In genomic region chr16:15084147-15084752, GRCm38 (mm10) we compare ENCODE assay signal across 8 mouse cellular contexts.
DNase-seq lines count a peak whose midpoint lies in the region; ATAC-seq lines count a peak whose summit lies in the region.

No protein-coding gene starts in this region.

- H3K36me3 ChIP-seq in kidney, embryonic 16.5 days (ENCODE audit: insufficient read depth, low read length): no peaks in the 10 kb centered on the region
- no peaks in the 10 kb centered on the region for H3K36me3 ChIP-seq in embryonic facial prominence, embryonic 11.5 days (replicated peaks; ENCODE audit: control insufficient read depth, insufficient read depth, low read depth, low read length)
- H3K36me3 ChIP-seq in neural tube, embryonic 12.5 days: no peaks in the 10 kb centered on the region

- ATAC-seq in kidney, embryonic 16.5 days (ENCODE audit: low FRiP score, low TSS enrichment): peak; percentile 65
- ATAC-seq in embryonic facial prominence, embryonic 11.5 days (replicated peaks; ENCODE audit: insufficient number of reproducible peaks, low FRiP score, low TSS enrichment, low read depth): peak; percentile 66
- ATAC-seq in neural tube, embryonic 12.5 days (ENCODE audit: low FRiP score, low read depth): peak; percentile 65; the same call in 1 of the 2 replicates
- no peak for ATAC-seq in monocyte, adult 5-6 weeks (replicated peaks; ENCODE audit: insufficient number of reproducible peaks, low FRiP score, low TSS enrichment, poor library complexity, severe bottlenecking)
- no peak for ATAC-seq in megakaryocyte progenitor cell, adult 5-6 weeks (replicated peaks; ENCODE audit: poor library complexity)

- peak overlapping the region; percentile 86 for H3K4me2 ChIP-seq in kidney, embryonic 16.5 days (replicated peaks; ENCODE audit: low read depth, low read length)
- H3K4me2 ChIP-seq in embryonic facial prominence, embryonic 11.5 days (ENCODE audit: low read depth, low read length): peak overlapping the region; percentile 81
- peak overlapping the region; percentile 89 for H3K4me2 ChIP-seq in neural tube, embryonic 12.5 days (replicated peaks)

- WGBS in kidney, embryonic 16.5 days: 17% methylated on average over 10 of the region's 10 CpGs
- WGBS in embryonic facial prominence, embryonic 11.5 days: 16% methylated on average over 10 of the region's 10 CpGs
- WGBS in neural tube, embryonic 12.5 days: 19% methylated on average over 10 of the region's 10 CpGs

- no peak for DNase-seq in kidney, adult 8-10 months
- no peak for DNase-seq in embryonic facial prominence, embryonic 11.5 days (ENCODE audit: low spot score)
- DNase-seq in hindlimb bud, embryonic 11.5 days (ENCODE audit: extremely low spot score, low read depth, low spot score): peak; percentile 30
- DNase-seq in adrenal gland, postnatal 25 days: no peak

- no peaks in the 10 kb centered on the region for H3K9me3 ChIP-seq in kidney, embryonic 16.5 days (ENCODE audit: low read length)
- H3K9me3 ChIP-seq in embryonic facial prominence, embryonic 11.5 days (replicated peaks; ENCODE audit: control insufficient read depth, low read length): no peaks in the 10 kb centered on the region
- no peaks in the 10 kb centered on the region; the same call in 1 of the 2 replicates for H3K9me3 ChIP-seq in neural tube, embryonic 12.5 days

- H3K27me3 ChIP-seq in kidney, embryonic 16.5 days (ENCODE audit: insufficient read depth, low read length): no peaks in the 10 kb centered on the region
- H3K27me3 ChIP-seq in embryonic facial prominence, embryonic 11.5 days (ENCODE audit: control insufficient read depth, insufficient read depth, low read length): no peaks in the 10 kb centered on the region
- peaks cover 4% of the 10 kb centered on the region; the same call in 1 of the 2 replicates for H3K27me3 ChIP-seq in neural tube, embryonic 12.5 days (replicated peaks)

- peaks cover 14% of the 10 kb centered on the region for H3K4me1 ChIP-seq in kidney, embryonic 16.5 days (ENCODE audit: insufficient read depth, low read length)
- H3K4me1 ChIP-seq in embryonic facial prominence, embryonic 11.5 days (ENCODE audit: control insufficient read depth, insufficient read depth, low read length): peaks cover 5% of the 10 kb centered on the region
- H3K4me1 ChIP-seq in neural tube, embryonic 12.5 days: 0 out of 2 replicates have a peak, but pooled peaks cover 7% of the 10 kb centered on the region

- peak overlapping the region; percentile 94 for H3K27ac ChIP-seq in kidney, embryonic 16.5 days (ENCODE audit: low read length)
- peak overlapping the region; percentile 87 for H3K27ac ChIP-seq in embryonic facial prominence, embryonic 11.5 days (replicated peaks; ENCODE audit: low read depth, low read length)
- no peak overlapping the region for H3K27ac ChIP-seq in neural tube, embryonic 12.5 days

- peak overlapping the region; percentile 54 for H3K4me3 ChIP-seq in kidney, embryonic 16.5 days (ENCODE audit: low read length)
- H3K4me3 ChIP-seq in embryonic facial prominence, embryonic 11.5 days (ENCODE audit: low read depth, low read length): peak overlapping the region; percentile 44
- H3K4me3 ChIP-seq in neural tube, embryonic 12.5 days: peak overlapping the region; percentile 45

- peak overlapping the region; percentile 69 for H3K9ac ChIP-seq in kidney, embryonic 16.5 days (replicated peaks; ENCODE audit: low read length)
- H3K9ac ChIP-seq in embryonic facial prominence, embryonic 11.5 days (replicated peaks; ENCODE audit: low read length): peak overlapping the region; percentile 56
- 0 out of 2 replicates have a peak overlapping the region, but pooled peaks have one; percentile 51 for H3K9ac ChIP-seq in neural tube, embryonic 12.5 days

Comparison
In these comparisons a context has a peak if more than half of its experiments do, and no peak if none do; other contexts are left out.
1. ATAC-seq: peak in kidney, embryonic 16.5 days (single experiment), embryonic facial prominence, embryonic 11.5 days (single experiment) and neural tube, embryonic 12.5 days (single experiment); none in monocyte, adult 5-6 weeks (single experiment) and megakaryocyte progenitor cell, adult 5-6 weeks (single experiment).
2. Peak in every context shown above with its lines, with median percentiles within 50 percentile points of each other: H3K4me2 ChIP-seq, H3K4me3 ChIP-seq and H3K9ac ChIP-seq.